Mouse (Mus musculus): ENCODE results near the gene Uvrag.

The Uvrag gene

GRCm38 (mm10) chr7:99140984-99141918, at the start of gene Uvrag:
TSS of gene Uvrag (minus strand) at chr7:99141141.
- CTCF ChIA-PET = interaction anchor here (0.6 to 4.7 kb wide), 20 partner anchors 9 to 1374 kb away, joined by 3 to 48 read pairs (median 4); partner anchors contain the start of gene Dgat2 (in 1 of the 4)
- POLR2A ChIA-PET = interaction anchor here (0.5 to 4.5 kb wide), 47 partner anchors 9 to 1702 kb away, joined by 3 to 36 read pairs (median 4); partner anchors contain the start of genes Dgat2 (in 2 of the 4), Gdpd5 (in 1 of the 4) and Thap12 (in 1 of the 4)

DNA sequence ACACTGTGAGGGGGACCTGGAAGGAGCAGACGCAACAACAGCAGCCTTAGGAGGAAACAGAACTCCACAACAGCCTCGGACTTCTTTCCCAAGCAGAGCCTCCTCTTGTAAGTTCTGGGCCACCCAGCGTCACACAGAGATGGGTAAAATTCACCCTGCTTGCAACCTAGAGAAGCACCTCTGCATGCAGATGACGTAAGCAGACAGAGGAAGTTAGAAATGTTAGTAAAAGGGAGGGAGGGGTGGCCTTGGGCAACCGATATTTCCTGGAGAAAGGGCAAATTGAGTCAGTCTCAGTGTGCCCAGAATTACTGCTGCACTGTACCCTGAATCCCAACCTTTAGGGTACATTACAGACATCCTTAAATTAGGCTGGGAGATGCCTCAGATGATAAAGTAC, 48.9 kb upstream of the Uvrag start:
- CTCF ChIA-PET = interaction anchor here in 1 of 4 experiments (2.6 kb wide), 1 partner anchor 39 kb away, joined by 7 read pairs; no protein-coding TSS in a partner anchor
- POLR2A ChIA-PET = no interaction called here

DNA sequence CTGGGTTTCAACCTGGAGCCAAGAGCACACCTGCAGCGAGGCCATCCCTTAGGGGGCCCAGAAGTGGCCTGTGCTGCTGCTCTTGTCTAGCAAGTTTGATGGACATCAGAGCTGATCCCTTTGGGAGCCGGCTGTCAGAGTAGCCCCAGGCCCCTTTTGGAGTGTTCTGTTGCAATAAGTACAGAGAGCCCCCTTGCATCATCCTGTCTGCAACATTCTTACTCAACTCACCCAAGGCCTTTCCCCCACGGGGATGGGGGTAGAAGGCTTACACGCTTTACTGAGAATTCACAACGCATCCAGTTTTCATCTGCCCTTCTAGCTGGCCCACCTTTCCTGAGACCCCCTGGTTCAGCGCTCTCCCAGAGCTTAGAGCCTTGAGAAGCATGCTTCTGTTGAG, 47.7 kb upstream of the Uvrag start:
- ChIA-PET CTCF (interaction anchor here in 1 of 4 experiments (0.5 to 2.6 kb wide), 2 partner anchors 10 to 38 kb away, joined by 4 to 7 read pairs; no protein-coding TSS in a partner anchor), POLR2A (no interaction called here)

- CTCF ChIA-PET = interaction anchor here in 1 of 4 experiments (2.6 kb wide), 1 partner anchor 36 kb away, joined by 7 read pairs; no protein-coding TSS in a partner anchor
- POLR2A ChIA-PET = interaction anchor here in 1 of 4 experiments (0.6 kb wide), 1 partner anchor 837 kb away, joined by 3 read pairs; no protein-coding TSS in a partner anchor
These were observed 46.5 kb upstream of the Uvrag start for GRCm38 (mm10) chr7:99187451-99187850.

- CTCF ChIA-PET = interaction anchor here in 2 of 4 experiments (0.7 to 1.2 kb wide), 2 partner anchors 148 to 838 kb away, joined by 3 read pairs; no protein-coding TSS in a partner anchor
- POLR2A ChIA-PET = no interaction called here
These were observed 44.5 kb upstream of the Uvrag start for GRCm38 (mm10) chr7:99185405-99185804.

DNA sequence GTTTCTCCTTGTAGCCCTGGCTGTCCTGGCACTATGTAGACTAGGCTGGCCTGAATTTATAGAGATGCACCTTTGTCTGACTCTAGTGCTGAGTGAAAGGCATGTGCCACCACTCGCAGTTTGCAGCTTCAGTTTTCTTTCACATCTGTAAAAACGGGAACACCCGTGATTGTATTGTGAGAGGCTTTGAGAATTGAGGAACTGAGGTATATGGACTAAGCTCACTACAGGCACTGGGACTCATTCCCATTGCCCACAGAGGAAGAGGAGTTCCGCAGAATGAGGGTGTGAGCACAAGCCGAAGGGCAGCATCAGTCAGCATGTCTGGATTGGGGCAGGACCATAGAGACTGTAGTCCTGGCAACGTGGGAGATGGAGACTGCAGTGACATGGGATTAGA, 42.8 kb upstream of the Uvrag start:
- POLR2A ChIA-PET = interaction anchor here in 2 of 4 experiments (0.7 to 4.0 kb wide), 6 partner anchors 9 to 47 kb away, joined by 3 to 16 read pairs (median 6); partner anchors contain the start of gene Uvrag (in 1 of the 2)
- CTCF ChIA-PET = no interaction called here

GRCm38 (mm10) chr7:99182432-99183172, 41.7 kb upstream of the Uvrag start, which contains the start of gene Dgat2:
TSS of gene Dgat2 (minus strand) at chr7:99182719.
- POLR2A ChIA-PET = interaction anchor here (0.6 to 4.0 kb wide), 32 partner anchors 8 to 669 kb away, joined by 3 to 16 read pairs (median 4); partner anchors contain the start of genes Uvrag (in 2 of the 4), Gdpd5 (in 1 of the 4), Rps3 (in 1 of the 4) and Thap12 (in 1 of the 4)
- CTCF ChIA-PET = interaction anchor here in 3 of 4 experiments (0.6 to 1.5 kb wide), 9 partner anchors 27 to 346 kb away, joined by 3 to 5 read pairs (median 3); no protein-coding TSS in a partner anchor

DNA sequence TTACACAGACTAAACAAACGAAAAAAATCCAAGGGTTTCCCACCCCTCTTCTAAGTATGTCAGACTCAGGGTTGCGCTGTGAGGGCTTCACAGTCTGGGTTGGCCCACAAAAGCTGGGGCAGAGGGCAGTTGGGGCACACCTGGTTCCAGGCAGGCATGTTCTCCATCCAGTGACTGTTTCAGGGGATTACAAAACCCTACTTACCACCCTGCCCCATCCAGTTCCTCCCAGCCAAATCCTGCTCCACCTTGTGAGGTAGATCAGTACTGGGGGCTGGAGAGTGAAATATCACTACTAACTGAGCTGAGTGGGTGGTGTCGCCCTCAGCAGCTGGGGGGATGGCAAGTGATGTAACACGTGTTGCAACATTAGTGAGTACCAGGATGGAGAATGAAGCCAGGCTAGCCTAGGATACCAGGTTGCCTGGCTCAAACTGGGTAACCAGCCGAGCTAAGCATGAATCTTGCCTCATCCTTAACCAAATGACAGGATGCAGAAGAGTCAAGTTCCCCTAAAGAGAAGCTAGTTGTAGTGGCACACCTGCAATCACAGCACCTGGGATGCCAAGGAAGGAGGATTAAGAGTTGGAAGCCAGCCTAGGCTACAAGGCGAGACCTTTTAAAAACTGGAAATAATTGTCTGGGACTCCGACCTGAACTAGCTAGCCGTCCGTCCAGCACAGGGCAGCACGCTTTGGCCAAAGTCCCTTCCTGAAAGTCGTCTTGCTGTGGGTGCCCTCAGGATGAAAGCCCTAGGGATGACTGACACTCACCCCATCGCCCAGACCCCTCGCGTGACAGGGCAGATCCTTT, 40.9 kb upstream of the Uvrag start:
- POLR2A ChIA-PET = interaction anchor here in 3 of 4 experiments (0.6 to 4.0 kb wide), 27 partner anchors 8 to 714 kb away, joined by 3 to 16 read pairs (median 4); partner anchors contain the start of genes Uvrag (in 2 of the 3) and Rps3 (in 1 of the 3)
- CTCF ChIA-PET = interaction anchor here (0.6 to 1.5 kb wide), 8 partner anchors 30 to 344 kb away, joined by 3 to 5 read pairs (median 3); no protein-coding TSS in a partner anchor

- ChIA-PET POLR2A (interaction anchor here in 2 of 4 experiments (0.7 to 4.0 kb wide), 2 partner anchors 15 to 39 kb away, joined by 3 to 16 read pairs; partner anchors contain the start of gene Uvrag (in 1 of the 2)), CTCF (interaction anchor here in 1 of 4 experiments (0.6 to 0.9 kb wide), 2 partner anchors 49 to 406 kb away, joined by 3 to 7 read pairs; no protein-coding TSS in a partner anchor)
These were observed 39.2 kb upstream of the Uvrag start for GRCm38 (mm10) chr7:99180162-99180561.

GRCm38 (mm10) chr7:99179271-99179670, 38.3 kb upstream of the Uvrag start:
- ChIA-PET CTCF (no interaction called here), POLR2A (interaction anchor here in 1 of 4 experiments (0.7 to 0.9 kb wide), 2 partner anchors 14 to 31 kb away, joined by 3 read pairs; no protein-coding TSS in a partner anchor)

- CTCF ChIA-PET = interaction anchor here in 1 of 4 experiments (1.5 kb wide), 1 partner anchor 26 kb away, joined by 3 read pairs; no protein-coding TSS in a partner anchor
- POLR2A ChIA-PET = no interaction called here
These were observed 36.4 kb upstream of the Uvrag start for GRCm38 (mm10) chr7:99177386-99177785.

DNA sequence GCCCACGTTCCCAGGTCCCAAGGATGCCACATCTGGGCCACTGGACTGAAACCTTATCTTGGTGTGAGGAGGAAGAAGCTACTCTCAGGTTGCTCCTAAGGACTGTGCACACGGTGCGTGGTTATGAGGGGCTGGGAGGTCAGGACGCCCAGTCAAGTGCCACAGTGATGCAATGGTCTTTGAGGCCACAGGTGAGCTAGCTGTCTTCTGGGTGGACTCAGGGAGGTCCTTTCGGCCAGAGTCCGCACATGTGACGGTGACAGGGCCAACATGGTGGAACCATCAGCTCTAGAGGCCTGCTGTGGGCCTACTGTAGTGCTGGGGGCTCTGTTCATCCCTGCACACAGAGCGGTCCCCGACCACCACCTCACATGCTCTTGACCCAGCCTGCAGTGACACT, 34.7 kb upstream of the Uvrag start:
- CTCF ChIA-PET = interaction anchor here in 3 of 4 experiments (0.6 to 1.2 kb wide), 4 partner anchors 24 to 86 kb away, joined by 3 read pairs; no protein-coding TSS in a partner anchor
- POLR2A ChIA-PET = interaction anchor here in 1 of 4 experiments (0.8 to 0.9 kb wide), 2 partner anchors 27 to 40 kb away, joined by 3 read pairs; no protein-coding TSS in a partner anchor

GRCm38 (mm10) chr7:99175118-99175517, 34.2 kb upstream of the Uvrag start:
- CTCF ChIA-PET = interaction anchor here in 1 of 4 experiments (0.9 kb wide), 1 partner anchor 54 kb away, joined by 3 read pairs; no protein-coding TSS in a partner anchor
- POLR2A ChIA-PET = interaction anchor here in 2 of 4 experiments (0.7 to 1.4 kb wide), 5 partner anchors 8 to 90 kb away, joined by 3 to 5 read pairs (median 3); no protein-coding TSS in a partner anchor

DNA sequence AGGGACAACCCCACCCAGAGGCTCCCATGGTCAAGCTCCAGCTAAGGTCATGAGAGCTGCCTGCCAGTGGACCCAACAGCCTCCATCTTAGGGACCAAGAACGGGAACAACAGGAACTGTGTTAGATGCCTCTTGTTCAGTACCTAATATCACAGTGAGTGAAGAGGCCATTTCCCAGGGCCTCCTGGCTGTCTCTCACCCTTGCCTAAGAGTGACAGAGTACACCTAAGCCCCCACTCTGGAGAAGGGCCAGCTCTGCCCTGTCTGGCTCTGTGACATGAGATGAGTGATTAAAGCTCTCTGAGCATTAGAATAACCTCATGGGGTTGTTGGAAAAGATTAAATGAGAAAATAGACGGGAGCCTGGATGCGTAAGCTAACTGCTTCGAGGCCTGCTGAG, 33.1 kb upstream of the Uvrag start:
- ChIA-PET CTCF (interaction anchor here in 1 of 4 experiments (0.7 kb wide), 1 partner anchor 23 kb away, joined by 3 read pairs; no protein-coding TSS in a partner anchor), POLR2A (interaction anchor here in 2 of 4 experiments (0.6 to 1.4 kb wide), 5 partner anchors 8 to 470 kb away, joined by 3 to 5 read pairs (median 3); no protein-coding TSS in a partner anchor)

DNA sequence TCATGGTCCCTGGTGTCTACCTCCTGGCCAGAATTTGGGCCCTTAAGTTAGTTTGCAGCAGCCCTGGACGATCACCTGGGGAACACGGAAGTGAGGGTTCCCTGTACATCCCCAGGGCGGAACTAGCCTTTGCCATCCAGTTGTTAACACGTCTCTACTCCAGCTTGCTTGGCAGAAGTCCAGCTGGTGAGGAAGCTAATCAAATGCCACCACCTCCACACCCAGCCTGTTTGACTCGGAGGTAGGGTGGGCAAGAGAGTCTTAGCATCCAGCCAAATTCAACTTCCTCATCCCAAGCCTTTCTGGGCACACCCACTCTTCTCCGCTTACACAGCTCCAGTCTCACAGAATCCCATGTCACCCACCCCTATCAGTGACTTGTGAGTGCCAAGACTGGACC, 32.0 kb upstream of the Uvrag start:
- ChIA-PET CTCF (interaction anchor here in 3 of 4 experiments (0.8 to 1.1 kb wide), 3 partner anchors 21 to 56 kb away, joined by 3 to 4 read pairs (median 3); no protein-coding TSS in a partner anchor), POLR2A (interaction anchor here in 1 of 4 experiments (1.2 to 1.9 kb wide), 2 partner anchors 10 to 17 kb away, joined by 3 to 4 read pairs; no protein-coding TSS in a partner anchor)

GRCm38 (mm10) chr7:99171730-99172463, 31.0 kb upstream of the Uvrag start:
- ChIA-PET CTCF (interaction anchor here in 1 of 4 experiments (0.9 kb wide), 1 partner anchor 57 kb away, joined by 3 read pairs; no protein-coding TSS in a partner anchor), POLR2A (interaction anchor here in 2 of 4 experiments (0.6 to 1.9 kb wide), 5 partner anchors 9 to 133 kb away, joined by 3 to 4 read pairs (median 3); partner anchors contain the start of gene Dgat2 (in 1 of the 2))

All from embryonic stem cell, embryonic (primary cell).